Mouse (Mus musculus) bone marrow macrophage, adult 2 months (primary cell): ENCODE results near the gene Tm9sf4.

Experiments used
- CTCF ChIP-seq: IDR thresholded peaks from 2 replicates; pipeline ENCODE4 v1.5.1; 2012; ENCODE audit warnings: low read depth, mild to moderate bottlenecking, low read length, moderate library complexity
- POLR2A ChIP-seq: IDR thresholded peaks from 2 replicates; pipeline ENCODE4 v1.6.1; 2012; ENCODE audit warnings: mild to moderate bottlenecking, low read depth, low read length, borderline replicate concordance

DNA sequence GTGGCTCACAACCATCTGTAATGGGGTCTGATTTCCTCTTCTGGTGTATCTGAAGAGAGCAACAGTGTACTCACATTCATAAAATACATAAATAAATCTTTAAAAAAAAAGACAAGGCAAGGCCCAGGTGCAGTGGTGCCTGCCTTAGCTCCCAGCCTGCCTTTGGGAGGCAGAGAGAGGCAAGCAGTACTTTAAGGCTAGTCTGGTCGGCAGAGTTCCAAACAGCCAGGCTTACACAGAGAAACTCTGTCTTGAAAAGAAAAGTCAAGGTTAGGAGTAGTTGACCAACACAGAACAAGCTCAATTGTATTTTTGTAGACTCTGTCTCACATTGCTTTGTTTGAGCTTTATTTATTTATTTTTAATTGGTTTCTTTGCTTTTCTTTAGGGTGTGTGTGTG is 41.7 kb downstream of the Tm9sf4 start:
- TF ChIP-seq CTCF (no peak), POLR2A (no peak)
